Comparison of ENCODE assay signal across 10 mouse cellular contexts in genomic region chr14:44813152-44813551, GRCm38 (mm10). TPM values are rescaled to one million over a fixed set of nuclear protein-coding genes. Genes with fewer than 3 reads are reported as not detected.
"Had no signal": no experiment of that assay in that cellular context is flagged by ENCODE, and none has a peak within 500 bp of the region (broad histone marks: within the 10 kb centered on the region; RNA-seq: fewer than 3 reads in every experiment).

No protein-coding gene starts in this region.

RNA-seq across cellular contexts. Expression of gene Ptgdr, which starts 46.0 kb away (rescaled TPM):
- total RNA-seq: common myeloid progenitor, adult 5-6 weeks; gastrocnemius, adult 18-20 months; gastrocnemius, adult 2 months; gastrocnemius, postnatal 10 days; gastrocnemius, postnatal 25 days; gastrocnemius, postnatal 36 days; gastrocnemius, postnatal 4 days; heart, adult 18-20 months; heart, adult 2 months; heart, adult 8-10 months had no signal
